Mouse (Mus musculus) heart, adult 2 months (tissue): ENCODE measurements around the gene Sppl3. TPM values are rescaled to one million over a fixed set of nuclear protein-coding genes. Genes with fewer than 3 reads are reported as not detected.

Experiments
- DNase-seq, 2 experiments: peaks; one replicate each; pipeline ENCODE4 v3.0.0; 2021
- H3K27ac ChIP-seq: fragments of 200-600 bp; 2 replicates; pipeline ENCODE4 v1.8.1; 2022
- H3K27me3 ChIP-seq: fragments of 200-500 bp; 2 replicates; pipeline ENCODE4 v1.6.1; 2012; ENCODE audit warnings: mild to moderate bottlenecking, low read length, inconsistent platforms, mixed read lengths; ENCODE audit not compliant: control insufficient read depth, insufficient read depth
- H3K36me3 ChIP-seq: fragments of 200-500 bp; 2 replicates; pipeline ENCODE4 v1.6.1; 2012; ENCODE audit warnings: low read length, inconsistent platforms; ENCODE audit not compliant: control insufficient read depth, insufficient read depth
- H3K4me1 ChIP-seq: fragments of 200-500 bp; 2 replicates; pipeline ENCODE4 v1.6.1; 2011; ENCODE audit warnings: low read length; ENCODE audit not compliant: control insufficient read depth, insufficient read depth
- H3K4me3 ChIP-seq: fragments of 200-600 bp; 2 replicates; pipeline ENCODE4 v1.8.1; 2022
- H3K79me2 ChIP-seq: fragments of 200-500 bp; replicated peaks from 2 replicates; pipeline ENCODE4 v1.6.1; 2012; ENCODE audit warnings: mild to moderate bottlenecking, inconsistent platforms, low read length, moderate library complexity, mixed read lengths; ENCODE audit not compliant: control insufficient read depth, insufficient read depth
- H3K9ac ChIP-seq: fragments of 200-500 bp; 2 replicates; pipeline ENCODE4 v1.6.1; 2012; ENCODE audit warnings: low read depth, mild to moderate bottlenecking, control low read depth, inconsistent platforms, low read length, mixed read lengths
- CTCF ChIP-seq: fragments of 200-600 bp; IDR thresholded peaks from 2 replicates; pipeline ENCODE4 v1.8.1; 2022; ENCODE audit warnings: antibody characterized with exemption, mild to moderate bottlenecking, moderate library complexity
- EP300 ChIP-seq: fragments of 200-500 bp; IDR thresholded peaks from 2 replicates; pipeline ENCODE4 v1.6.1; 2011; ENCODE audit warnings: low read depth, low read length, control low read depth; ENCODE audit not compliant: insufficient read depth
- POLR2A ChIP-seq: fragments of 200-500 bp; IDR thresholded peaks from 2 replicates; pipeline ENCODE4 v1.6.1; 2011; ENCODE audit warnings: mild to moderate bottlenecking, low read depth, low read length, control low read depth; ENCODE audit not compliant: insufficient read depth
- WGBS: fragments of 180-500 bp; shearing (Covaris S2); methylation state at CpG from one replicate; pipeline ENCODE4 v1.1.7; 2018; 5-methylcytosine and 5-hydroxymethylcytosine counted together
- intact Hi-C: fragments of 180-260 bp; cut with DNase I; formaldehyde crosslinking; loops from one replicate; pipeline ENCODE4 v1.15.1; 2025
- polyA plus RNA-seq: library from polyadenylated mRNA; depleted of rRNA; stranded (reverse); fragments of >200 nt; gene quantifications from 2 replicates; pipeline ENCODE4 v1.2.3, GENCODE M21; 2012
- total RNA-seq, 2 experiments: library from RNA; stranded (reverse); gene quantifications; 2 replicates each; pipeline ENCODE4 v1.2.3; 2021

Sppl3 gene
- total and polyA plus RNA-seq, 3 experiments = 32.0 to 40.8 (median 32.2) TPM

- Histone ChIP-seq H3K4me1 (peaks cover 2% of the 10 kb centered on the region; the same call in 1 of the 2 replicates), H3K4me3 (no peak overlapping the region), H3K27me3 (no peaks in the 10 kb centered on the region), H3K9ac (no peak overlapping the region), H3K36me3 (no peaks in the 10 kb centered on the region), H3K79me2 (no peaks in the 10 kb centered on the region), H3K27ac (no peak overlapping the region)
- intact Hi-C loops = no loop called here
- DNase-seq = no peak
- TF ChIP-seq CTCF (no peak), EP300 (no peak), POLR2A (no peak)
- 65% methylated on average over 15 of the region's 15 CpGs for WGBS
Observed at GRCm38 (mm10) chr5:114982001-114982400, 28.9 kb upstream of the Sppl3 start.

- intact Hi-C loops = no loop called here
- TF ChIP-seq CTCF (no peak), EP300 (no peak), POLR2A (no peak)
Observed at GRCm38 (mm10) chr5:114985074-114985473, 25.9 kb upstream of the Sppl3 start.

GRCm38 (mm10) chr5:114996447-114996846 lies 14.5 kb upstream of the Sppl3 start:
- 67% methylated on average over 16 of the region's 16 CpGs for WGBS
- intact Hi-C loops = no loop called here
- TF ChIP-seq EP300 = no peak
- TF ChIP-seq CTCF = no peak
- no peak for TF ChIP-seq POLR2A

More at GRCm38 (mm10) chr5:114985074-114985473, 25.9 kb upstream of the Sppl3 start:
- H3K9ac ChIP-seq = no peak overlapping the region
- H3K4me3 ChIP-seq = no peak overlapping the region
- no peaks in the 10 kb centered on the region for H3K79me2 ChIP-seq
- no peaks in the 10 kb centered on the region for H3K36me3 ChIP-seq
- H3K27me3 ChIP-seq = no peaks in the 10 kb centered on the region
- no peak overlapping the region for H3K27ac ChIP-seq
- no peaks in the 10 kb centered on the region for H3K4me1 ChIP-seq
- no peak for DNase-seq

GRCm38 (mm10) chr5:114997327-114997726 lies 13.6 kb upstream of the Sppl3 start:
- intact Hi-C loops = no loop called here
- Histone ChIP-seq H3K4me1 (no peaks in the 10 kb centered on the region), H3K79me2 (no peaks in the 10 kb centered on the region), H3K27me3 (no peaks in the 10 kb centered on the region), H3K9ac (no peak overlapping the region), H3K36me3 (no peaks in the 10 kb centered on the region), H3K4me3 (no peak overlapping the region), H3K27ac (no peak overlapping the region)
- 35% methylated on average over 6 of the region's 6 CpGs for WGBS
- TF ChIP-seq CTCF = no peak
- TF ChIP-seq POLR2A = no peak
- TF ChIP-seq EP300 = no peak
- DNase-seq = no peak

More at GRCm38 (mm10) chr5:114996447-114996846, 14.5 kb upstream of the Sppl3 start:
- Histone ChIP-seq H3K79me2 (no peaks in the 10 kb centered on the region), H3K9ac (no peak overlapping the region), H3K27me3 (no peaks in the 10 kb centered on the region), H3K4me3 (no peak overlapping the region), H3K4me1 (no peaks in the 10 kb centered on the region), H3K36me3 (no peaks in the 10 kb centered on the region), H3K27ac (no peak overlapping the region)
- no peak for DNase-seq

- 78% methylated on average over 2 of the region's 2 CpGs for WGBS
- no peak overlapping the region for H3K27ac ChIP-seq
- no peaks in the 10 kb centered on the region for H3K36me3 ChIP-seq
- TF ChIP-seq POLR2A (no peak), CTCF (no peak), EP300 (no peak)
- no peak overlapping the region for H3K9ac ChIP-seq
- intact Hi-C loops = no loop called here
- no peaks in the 10 kb centered on the region for H3K4me1 ChIP-seq
- no peaks in the 10 kb centered on the region for H3K79me2 ChIP-seq
- no peaks in the 10 kb centered on the region for H3K27me3 ChIP-seq
- H3K4me3 ChIP-seq = no peak overlapping the region
- no peak for DNase-seq
Observed at GRCm38 (mm10) chr5:115000503-115000902, 10.4 kb upstream of the Sppl3 start.

- Histone ChIP-seq H3K27me3 (no peaks in the 10 kb centered on the region), H3K79me2 (no peaks in the 10 kb centered on the region), H3K4me1 (no peaks in the 10 kb centered on the region), H3K4me3 (no peak overlapping the region), H3K36me3 (no peaks in the 10 kb centered on the region), H3K9ac (no peak overlapping the region), H3K27ac (no peak overlapping the region)
- no peak for DNase-seq
- no peak for TF ChIP-seq CTCF
- TF ChIP-seq POLR2A = no peak
- no peak for TF ChIP-seq EP300
- 77% methylated on average over 8 of the region's 8 CpGs for WGBS
- intact Hi-C loops = no loop called here
Observed at GRCm38 (mm10) chr5:115001464-115001863, 9.5 kb upstream of the Sppl3 start.

- DNase-seq = no peak
- intact Hi-C loops = no loop called here
- H3K36me3 ChIP-seq = no peaks in the 10 kb centered on the region
- no peak overlapping the region for H3K27ac ChIP-seq
- H3K9ac ChIP-seq = no peak overlapping the region
- H3K79me2 ChIP-seq = no peaks in the 10 kb centered on the region
- no peaks in the 10 kb centered on the region for H3K4me1 ChIP-seq
- TF ChIP-seq POLR2A = no peak
- no peak for TF ChIP-seq EP300
- no peak for TF ChIP-seq CTCF
- no peak overlapping the region for H3K4me3 ChIP-seq
- WGBS = 30% methylated on average over 6 of the region's 6 CpGs
- H3K27me3 ChIP-seq = no peaks in the 10 kb centered on the region
Observed at GRCm38 (mm10) chr5:115002781-115003180, 8.2 kb upstream of the Sppl3 start.
